Mouse (Mus musculus): Measurements from ENCODE around the gene Vsig1. TPM values are rescaled to one million over a fixed set of nuclear protein-coding genes. Genes with fewer than 3 reads are reported as not detected.

The Vsig1 gene
- total RNA-seq (2021) = not detected

DNA sequence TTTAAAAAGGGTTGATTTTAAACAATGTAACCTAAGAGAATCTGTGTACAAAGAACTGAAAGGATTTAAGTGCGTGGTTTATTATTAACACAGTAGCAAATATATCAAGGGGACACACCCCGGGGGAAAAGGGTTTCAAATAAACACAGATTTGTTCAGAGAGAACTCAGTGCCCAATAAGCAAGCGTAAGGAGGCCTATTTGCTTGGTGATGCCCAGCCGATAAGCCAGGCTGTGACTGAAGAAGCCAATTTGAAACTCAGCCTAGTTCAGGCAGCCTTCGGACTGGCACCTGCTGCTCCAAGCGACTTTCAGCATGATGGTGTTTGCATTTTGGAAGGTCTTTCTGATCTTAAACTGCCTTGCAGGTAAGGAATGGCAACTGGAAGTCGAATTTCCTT, at the start of gene Vsig1:
Gene Vsig1 (plus strand): TSS at position 249 of the 400 bp plus-strand sequence.
- no peak for DNase-seq (ENCODE audit: extremely low spot score in 1 of 2, low spot score in 1 of 2)

DNA sequence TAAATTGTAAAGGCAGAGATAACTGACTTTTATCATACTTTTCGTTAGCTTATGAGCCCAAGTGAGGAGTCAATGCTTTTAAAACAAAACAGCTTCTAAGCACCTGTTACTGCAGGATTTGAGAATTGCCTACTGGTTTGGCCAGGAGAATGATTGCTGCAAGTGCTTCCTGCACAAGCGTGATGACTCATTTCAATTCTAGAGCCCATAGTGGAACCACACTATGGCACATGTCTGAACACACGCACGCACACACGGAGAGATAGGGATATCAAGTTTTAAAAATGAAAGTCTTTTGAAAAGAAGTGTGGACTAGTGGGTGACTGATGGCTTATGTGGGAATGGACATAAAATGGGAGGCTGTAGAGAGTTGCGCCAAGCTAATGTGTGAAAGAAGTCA, 44.6 kb upstream of the Vsig1 start:
- DNase-seq (ENCODE audit: extremely low spot score in 1 of 2, low spot score in 1 of 2) = no peak

DNA sequence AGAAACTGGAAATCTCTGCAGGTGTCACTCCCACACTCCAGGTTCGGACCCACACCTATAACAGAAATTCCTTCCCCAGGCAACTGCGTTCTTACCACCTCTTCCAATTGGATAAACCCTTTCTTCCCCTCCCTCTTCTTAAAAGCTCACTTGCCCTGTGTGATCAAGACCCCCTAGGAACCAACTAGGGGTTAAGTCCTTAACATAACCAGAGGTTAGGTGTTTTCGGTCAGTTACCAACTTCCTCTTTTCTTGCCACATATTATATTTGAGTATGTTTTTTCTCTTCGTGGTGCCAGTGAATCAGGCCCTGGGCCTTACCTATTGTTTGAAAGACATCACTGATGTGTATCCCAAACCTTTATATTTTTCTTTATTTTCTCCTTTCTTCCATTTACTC, 44.0 kb upstream of the Vsig1 start:
- DNase-seq (ENCODE audit: extremely low spot score in 1 of 2, low spot score in 1 of 2) = no peak

DNA sequence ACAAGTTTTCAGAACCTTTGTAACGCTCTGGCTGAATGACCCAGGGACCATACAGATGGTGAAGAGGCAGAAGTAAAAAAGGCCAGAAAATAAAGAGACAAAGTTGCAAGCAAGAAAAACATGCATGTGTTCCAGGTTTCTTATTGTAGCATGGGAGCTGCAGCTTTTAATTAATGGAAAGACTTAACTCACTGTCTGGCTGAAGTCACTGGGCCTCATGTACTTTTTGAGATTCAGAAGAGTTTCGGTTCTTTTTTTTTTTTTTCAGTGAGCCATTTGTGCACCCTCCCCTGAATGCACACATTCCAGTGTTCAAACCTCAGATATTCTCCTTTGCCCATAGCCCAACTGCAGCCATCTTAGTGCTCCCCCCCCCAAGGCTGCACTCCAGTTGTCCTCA, 20.2 kb upstream of the Vsig1 start:
- DNase-seq (ENCODE audit: extremely low spot score in 1 of 2, low spot score in 1 of 2) = no peak

DNA sequence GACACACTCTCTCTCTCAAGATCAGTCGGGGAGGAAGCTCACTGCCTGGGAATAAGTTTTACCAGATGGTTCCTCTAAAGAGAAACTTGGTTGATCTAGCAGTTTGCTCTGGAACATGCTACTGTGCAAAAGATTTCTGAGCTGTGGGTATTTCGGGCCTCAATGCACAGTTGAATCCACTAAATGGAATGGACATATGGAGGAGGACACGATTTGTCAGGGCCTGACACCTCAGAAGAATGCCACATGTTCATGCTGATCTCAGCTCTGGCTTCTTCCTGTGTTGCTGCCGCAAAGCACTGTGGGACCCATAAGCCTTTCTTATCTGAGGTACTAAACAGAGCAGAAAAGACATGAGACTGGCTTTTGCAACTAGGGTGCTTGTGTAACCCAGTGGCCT, 15.6 kb upstream of the Vsig1 start:
- no peak for DNase-seq (ENCODE audit: extremely low spot score in 1 of 2, low spot score in 1 of 2)

DNA sequence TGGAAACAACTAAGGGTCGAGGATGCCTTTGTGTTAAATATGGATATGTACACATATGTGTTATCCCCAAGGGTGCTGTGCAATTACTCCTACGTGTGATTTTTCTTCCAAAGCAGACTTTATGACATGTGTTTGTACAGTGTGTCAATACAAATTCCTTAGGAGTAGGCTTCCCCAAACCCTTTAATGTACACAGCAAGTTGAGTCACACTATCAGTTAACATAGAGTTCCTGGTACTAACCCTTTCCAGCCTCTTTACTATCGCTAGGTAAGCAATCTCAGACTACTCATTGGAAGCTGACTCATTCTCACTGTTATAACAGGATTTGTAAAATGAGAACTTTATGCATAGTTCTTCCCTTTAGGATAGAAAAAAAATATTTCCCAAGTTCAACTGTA, 3.9 kb upstream of the Vsig1 start:
- DNase-seq (ENCODE audit: extremely low spot score in 1 of 2, low spot score in 1 of 2) = no peak

DNA sequence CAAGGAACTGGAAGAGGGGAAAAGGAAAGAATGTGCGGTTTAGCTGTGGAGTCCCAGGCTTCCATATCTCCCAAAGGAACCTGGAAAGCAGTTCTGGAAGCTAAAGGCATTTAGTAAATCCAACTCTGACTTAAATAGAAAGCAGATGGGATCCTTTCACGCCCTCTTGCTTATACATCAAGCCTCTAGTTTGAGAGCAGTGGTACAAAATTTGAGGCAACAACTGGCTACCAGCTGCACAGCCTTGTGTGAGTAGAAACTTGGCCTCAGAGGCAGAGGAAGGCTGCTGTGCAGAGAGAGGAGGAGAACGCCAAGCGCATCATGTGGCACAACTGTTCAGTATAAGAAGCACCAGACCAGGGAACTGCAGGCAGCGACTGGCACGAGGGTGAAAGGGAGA, 13.9 kb downstream of the Vsig1 start:
- no peak for DNase-seq (ENCODE audit: extremely low spot score in 1 of 2, low spot score in 1 of 2)

DNA sequence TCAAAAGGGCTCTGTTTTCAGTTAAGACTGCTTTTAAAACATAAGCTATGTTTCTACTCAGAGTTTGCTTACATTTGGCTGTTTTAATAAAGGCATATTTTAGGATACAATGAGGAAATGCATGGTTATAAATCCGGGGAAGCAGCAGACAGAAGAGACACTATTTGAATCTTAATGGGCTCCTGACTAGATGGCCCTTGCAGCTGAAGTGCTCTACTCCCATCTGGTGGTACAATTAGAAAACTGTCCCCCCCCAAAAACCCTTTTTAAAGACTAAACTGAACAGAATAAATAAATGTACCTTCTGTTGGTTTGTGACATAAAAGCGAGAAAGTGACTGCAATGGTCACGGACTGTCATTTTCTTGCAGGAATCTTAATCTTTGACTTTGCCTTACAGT, 24.7 kb downstream of the Vsig1 start:
- no peak for DNase-seq (ENCODE audit: extremely low spot score in 1 of 2, low spot score in 1 of 2)

DNA sequence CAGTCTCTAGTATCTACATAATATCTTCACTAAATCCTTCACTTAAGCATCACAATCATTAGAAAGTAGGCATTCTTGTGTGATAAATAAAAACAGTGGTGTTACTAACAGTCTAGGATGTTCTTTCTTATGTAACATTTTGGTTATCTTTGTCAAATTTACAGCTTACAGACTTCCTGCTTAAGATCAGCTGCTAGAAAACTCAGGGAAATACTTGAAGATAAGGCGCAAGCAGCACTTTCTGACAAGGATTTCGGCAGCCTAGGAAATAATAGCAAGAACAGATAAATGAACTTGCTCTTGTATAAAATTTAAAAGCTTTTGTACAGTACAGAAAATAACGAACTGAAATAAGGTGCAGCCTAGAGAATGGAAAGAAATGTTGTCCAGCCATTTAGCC, 25.9 kb downstream of the Vsig1 start:
- DNase-seq (ENCODE audit: extremely low spot score in 1 of 2, low spot score in 1 of 2) = no peak

DNA sequence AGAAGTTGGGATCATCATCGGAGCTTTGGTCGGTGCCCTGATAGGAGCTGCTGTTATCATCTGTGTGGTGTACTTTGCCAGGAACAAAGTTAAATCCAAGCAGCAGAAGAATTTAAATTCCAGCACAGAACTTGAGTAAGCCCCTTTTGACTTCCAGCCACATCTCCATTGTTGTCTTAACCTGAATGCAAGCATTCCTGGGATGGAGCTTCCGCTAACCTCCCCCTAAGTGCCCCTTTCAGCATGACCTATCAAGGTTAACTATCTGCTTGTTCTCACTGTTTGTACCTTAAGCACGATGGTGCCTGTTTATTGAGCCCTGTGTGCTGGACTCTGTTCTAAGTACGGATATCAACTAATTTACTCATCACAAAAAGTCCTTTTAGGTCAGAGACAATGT, 28.9 kb downstream of the Vsig1 start:
- DNase-seq (ENCODE audit: extremely low spot score in 1 of 2, low spot score in 1 of 2) = no peak

DNA sequence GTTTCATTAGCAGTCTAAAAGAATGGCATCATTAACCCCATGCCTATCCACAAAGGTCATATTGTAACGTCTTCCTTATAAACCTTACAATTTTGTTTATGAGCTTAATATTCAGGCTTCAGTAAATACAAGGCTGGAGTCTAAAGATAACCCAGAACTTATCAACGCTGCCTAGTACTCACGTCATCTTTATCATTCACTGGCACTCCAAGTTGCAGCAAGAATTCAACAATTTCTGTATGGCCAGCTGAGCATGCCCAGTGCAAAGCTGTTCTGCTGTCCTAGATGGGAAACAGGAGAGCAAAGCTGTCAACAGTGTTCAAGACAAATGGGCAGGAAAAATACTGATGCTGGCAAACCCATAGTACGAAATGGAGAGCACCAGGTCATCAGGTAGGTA, 46.2 kb downstream of the Vsig1 start:
- no peak for DNase-seq (ENCODE audit: extremely low spot score in 1 of 2, low spot score in 1 of 2)

DNA sequence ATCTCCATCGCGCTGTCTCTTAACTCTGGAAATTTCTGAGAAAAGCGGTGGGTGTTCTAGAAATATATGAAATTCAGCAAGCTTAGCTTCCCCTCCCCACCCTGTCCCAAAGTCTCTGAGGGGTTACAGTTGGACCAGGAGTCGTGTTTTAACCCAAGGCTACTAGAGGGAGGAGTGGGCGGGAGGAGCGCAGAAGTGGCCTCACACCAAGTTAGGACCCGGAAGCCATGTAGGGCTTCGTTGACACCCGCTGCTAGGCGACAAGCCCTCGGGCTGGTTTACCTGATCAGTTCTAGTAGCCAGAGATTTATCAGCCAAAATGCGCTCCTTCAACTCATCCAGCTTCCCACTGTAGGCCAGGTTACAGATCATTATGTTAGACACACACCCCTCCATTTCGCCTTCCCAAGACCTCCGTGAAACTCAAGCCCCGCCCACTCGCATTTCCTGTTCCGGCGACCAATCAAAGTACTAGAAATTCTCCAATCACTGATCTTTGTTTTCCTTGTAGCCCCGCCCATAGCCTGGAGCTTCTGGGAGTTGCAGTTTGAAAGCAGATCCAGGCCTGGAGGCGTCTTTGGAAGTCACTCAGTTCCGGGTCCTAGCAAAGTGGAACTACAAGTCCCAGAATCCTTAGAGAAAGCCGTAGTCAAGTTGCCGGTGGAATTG, 49.0 kb downstream of the Vsig1 start, which contains the start of the genes Psmd10 and Atg4a:
Gene Psmd10 (minus strand): TSS at position 457 of the 669 bp plus-strand sequence.
Gene Atg4a (plus strand): TSS at position 636 of the 669 bp plus-strand sequence.
- peak; percentile 53 to 66 for DNase-seq (ENCODE audit: extremely low spot score in 1 of 2, low spot score in 1 of 2)

DNA sequence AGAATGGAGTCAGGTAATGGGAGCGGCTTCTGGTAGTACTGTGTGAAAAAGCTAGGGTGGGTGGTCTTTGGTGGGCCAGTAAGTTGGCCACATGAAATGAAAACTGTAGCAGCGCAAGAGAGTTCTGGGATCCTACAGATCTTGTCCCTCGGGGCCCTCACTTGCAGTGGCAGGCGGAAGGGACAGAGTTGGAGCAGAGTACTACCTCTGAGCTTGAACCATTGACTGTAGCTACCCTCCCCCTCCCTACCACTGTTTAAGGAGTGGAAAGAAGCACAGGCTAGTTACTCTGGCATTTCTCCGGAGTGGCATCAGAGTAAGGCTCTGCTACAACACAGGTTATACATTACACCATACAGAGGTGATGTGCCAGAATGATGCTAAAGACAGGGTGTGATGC, 49.6 kb downstream of the Vsig1 start:
- DNase-seq (ENCODE audit: extremely low spot score in 1 of 2, low spot score in 1 of 2) = no peak

DNA sequence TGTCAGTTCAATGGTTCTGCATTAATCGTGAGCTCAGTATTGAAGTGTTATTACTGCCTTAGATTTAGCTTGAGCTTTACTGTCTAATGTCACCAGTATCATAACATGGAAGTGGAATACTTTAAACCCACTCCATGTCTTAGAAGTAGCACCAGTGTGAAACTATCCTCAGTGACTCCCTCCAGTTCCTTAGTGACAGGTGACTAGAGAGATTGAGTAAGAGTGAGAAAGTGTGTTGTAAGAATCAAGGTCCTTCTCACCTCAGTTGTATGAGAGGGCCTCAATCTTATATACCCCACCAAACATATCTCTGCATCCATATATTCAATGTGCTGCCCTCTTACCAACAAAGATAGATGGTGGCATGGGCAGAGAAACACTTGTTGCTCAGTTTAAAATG, 71.5 kb downstream of the Vsig1 start:
- DNase-seq (ENCODE audit: extremely low spot score in 1 of 2, low spot score in 1 of 2) = no peak

DNA sequence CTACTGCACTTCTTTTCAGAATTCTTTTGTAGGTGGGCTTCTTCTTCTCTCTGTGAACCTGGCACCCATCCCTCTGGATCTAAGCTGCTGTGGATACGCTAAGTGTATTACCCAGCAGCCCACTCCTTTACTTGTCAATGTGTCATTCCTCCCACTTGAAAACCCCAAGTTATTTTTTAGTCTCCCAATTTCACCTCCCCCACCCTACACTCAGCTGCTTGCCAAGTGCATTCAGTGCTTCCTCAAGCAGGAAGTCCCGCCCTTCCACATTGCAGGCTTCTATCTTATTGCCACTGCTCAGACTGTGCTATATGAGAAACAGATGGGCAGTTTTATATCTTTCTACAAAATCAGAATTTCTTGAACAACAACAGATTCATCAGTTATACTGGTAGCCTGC, 72.1 kb downstream of the Vsig1 start:
- no peak for DNase-seq (ENCODE audit: extremely low spot score in 1 of 2, low spot score in 1 of 2)

DNA sequence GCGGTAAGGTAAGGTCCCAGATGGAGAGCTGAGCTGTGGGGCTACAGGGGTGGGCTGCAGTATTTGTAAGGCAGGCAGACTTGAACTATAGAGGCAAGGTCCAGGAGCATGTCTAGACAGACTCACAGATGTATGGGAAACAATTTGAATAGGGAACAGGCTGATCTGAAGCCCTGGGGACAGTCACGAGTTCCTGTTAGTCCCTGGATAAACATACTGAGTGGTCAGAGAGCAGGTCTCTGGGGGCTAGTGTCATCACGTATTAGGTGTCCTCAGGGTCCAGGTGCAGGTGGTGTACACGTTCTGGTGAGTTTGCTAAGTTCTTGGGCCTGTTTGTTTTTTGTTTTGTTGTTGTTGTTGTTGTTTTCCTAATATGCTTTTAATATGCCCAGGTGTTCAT, 72.8 kb downstream of the Vsig1 start:
- no peak for DNase-seq (ENCODE audit: extremely low spot score in 1 of 2, low spot score in 1 of 2)

DNA sequence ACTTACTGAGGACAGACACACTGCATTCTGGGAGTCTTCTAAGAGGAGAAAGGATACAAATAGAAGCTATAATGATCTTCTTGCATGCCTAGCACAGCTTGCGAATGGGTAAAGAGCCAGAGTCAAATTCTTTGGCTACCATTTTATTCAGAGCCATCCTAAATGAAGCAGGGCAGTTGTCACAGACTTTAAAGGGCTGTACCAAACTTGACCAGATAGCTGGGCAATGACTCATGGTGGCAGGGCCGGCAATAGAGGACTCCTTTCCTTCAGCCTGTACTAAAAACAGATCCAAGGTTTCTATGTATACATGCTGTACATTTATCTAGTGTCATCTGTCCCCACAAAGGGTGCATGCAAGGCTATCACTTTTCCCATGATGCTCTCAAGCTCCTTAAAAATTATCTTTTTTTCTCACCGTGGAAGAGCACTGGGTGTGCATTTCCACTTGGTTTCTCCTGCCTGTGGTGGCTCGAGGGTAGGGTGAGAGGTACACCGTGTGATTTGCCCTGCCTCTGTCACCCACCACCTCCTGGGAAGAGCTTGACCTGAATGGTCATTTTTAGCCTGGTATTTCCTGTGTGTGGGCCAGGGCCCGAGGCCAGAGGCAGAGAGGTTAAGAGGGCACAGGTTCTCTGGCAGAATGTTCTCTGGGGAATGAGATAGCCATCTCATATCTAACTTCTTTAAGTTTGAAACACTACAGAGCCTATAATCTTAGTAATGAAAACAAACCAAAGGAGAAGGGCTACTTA, 76.0 kb downstream of the Vsig1 start:
- DNase-seq (ENCODE audit: extremely low spot score in 1 of 2, low spot score in 1 of 2) = no peak

DNA sequence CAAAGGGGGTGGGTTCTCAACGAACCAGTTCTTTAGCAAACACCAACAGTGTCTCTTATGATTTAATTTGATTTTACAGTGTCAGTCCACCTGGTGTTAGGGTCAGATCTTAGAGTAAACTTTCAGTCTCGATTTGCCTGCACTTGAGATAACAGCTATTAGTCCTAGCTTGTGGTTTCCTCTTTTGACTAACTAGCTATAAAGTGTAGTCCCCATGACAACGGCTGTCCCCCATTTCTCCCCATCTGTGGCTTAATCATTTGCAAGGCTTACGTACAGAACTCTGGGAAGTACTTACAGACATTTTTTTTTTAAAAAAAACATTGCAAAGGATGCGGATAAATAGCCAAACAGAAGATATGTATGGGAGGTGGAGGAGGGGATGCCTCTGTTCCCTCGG, 77.4 kb downstream of the Vsig1 start:
- no peak for DNase-seq (ENCODE audit: extremely low spot score in 1 of 2, low spot score in 1 of 2)

DNA sequence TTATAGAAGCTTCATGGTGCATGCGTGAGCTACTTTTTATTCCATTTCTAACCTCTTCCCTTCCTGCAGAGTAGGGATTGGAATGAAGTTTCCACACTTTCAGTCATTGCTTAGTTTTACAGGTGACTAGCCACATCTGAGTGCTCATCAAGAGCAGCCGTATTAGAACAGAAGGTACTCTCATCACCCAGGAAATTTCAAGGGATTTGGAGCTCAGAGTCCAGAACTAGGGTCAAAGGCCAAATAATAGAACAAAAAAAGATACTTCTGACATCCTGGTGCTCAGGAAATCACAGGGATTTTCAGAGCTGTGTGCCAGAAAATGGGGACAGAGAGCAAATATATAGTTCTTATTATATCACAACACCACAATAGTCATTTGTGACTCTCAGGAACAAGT, 77.8 kb downstream of the Vsig1 start:
- DNase-seq (ENCODE audit: extremely low spot score in 1 of 2, low spot score in 1 of 2) = no peak

All from layer of hippocampus, postnatal 25 days (tissue).